Mouse (Mus musculus): Measurements from ENCODE around the gene AA986860. TPM values are rescaled to one million over a fixed set of nuclear protein-coding genes. Genes with fewer than 3 reads are reported as not detected.

AA986860 gene
- polyA plus RNA-seq, 1 experiment from 2014 or later, result 0.72 TPM

DNA sequence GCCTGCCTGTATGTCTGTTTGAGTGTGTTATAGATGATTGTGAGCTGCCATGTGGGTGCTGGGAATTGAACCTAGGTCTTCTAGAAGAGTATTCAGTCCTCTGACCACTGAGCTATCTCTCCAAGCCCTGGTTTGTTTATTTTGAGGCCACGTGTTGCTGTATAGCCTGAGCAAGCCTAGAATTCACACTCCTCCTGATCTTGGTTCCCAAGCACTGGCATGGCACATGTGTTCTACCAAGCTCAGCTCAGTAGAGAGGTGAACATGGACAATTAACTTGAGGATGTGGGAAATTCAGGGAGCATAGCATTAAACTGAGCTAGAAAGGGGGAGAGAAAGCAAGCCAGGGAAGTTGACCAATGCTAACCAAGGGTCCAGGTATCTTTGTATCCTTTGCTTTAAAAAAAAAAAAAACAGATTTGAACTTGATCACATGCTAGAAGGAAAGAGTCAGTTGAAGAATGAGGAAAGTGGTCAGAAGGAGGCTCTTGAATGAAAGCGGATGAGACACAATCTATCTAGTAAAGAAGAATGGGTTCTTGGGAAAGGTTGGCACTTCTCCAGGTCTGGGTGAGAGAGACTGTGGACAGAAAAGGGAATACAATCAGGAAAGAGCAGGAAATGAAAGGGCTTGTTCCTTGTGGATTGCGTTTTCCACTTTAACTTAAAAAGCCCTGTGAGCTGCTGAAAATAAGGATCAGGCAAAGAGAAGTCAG lies 30.4 kb downstream of the AA986860 start:
- Histone ChIP-seq H3K27me3 (replicated peaks; ENCODE audit: low read depth, poor library complexity, severe bottlenecking) (no peaks in the 10 kb centered on the region), H3K4me1 (no peaks in the 10 kb centered on the region), H3K9me3 (no peaks in the 10 kb centered on the region), H3K4me3 (no peak overlapping the region), H3K36me3 (replicated peaks) (no peaks in the 10 kb centered on the region), H3K27ac (replicated peaks) (no peak overlapping the region)
- no peak for DNase-seq (ENCODE audit: low spot score)
- WGBS, result 87% methylated on average over 3 of the region's 3 CpGs

DNA sequence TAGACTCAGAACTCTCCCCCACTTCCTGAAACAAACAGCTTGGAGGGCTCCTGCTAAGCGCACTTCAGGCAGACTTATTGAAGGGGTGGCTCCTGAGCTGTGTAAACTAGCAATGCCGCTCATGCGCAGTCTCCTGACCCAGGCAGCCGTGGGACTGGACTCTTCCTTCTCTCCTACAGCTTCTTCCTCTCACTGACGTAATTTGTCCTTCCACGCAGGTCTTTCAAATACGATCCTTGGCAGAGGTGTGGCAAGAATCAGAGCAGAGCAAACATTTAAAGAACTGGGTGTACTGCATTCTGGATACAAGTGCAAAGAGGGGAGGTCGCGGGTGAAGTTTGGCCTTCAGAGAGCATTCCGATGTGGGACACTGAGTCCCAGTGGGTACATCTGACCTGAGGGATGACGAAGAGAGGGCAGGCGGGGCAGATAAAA lies 32.3 kb downstream of the AA986860 start:
- 86% methylated on average over 12 of the region's 12 CpGs for WGBS
- Histone ChIP-seq H3K9me3 (no peaks in the 10 kb centered on the region), H3K4me3 (no peak overlapping the region), H3K27me3 (replicated peaks; ENCODE audit: low read depth, poor library complexity, severe bottlenecking) (no peaks in the 10 kb centered on the region), H3K36me3 (replicated peaks) (no peaks in the 10 kb centered on the region), H3K27ac (replicated peaks) (no peak overlapping the region), H3K4me1 (no peaks in the 10 kb centered on the region)
- DNase-seq (ENCODE audit: low spot score), result no peak

DNA sequence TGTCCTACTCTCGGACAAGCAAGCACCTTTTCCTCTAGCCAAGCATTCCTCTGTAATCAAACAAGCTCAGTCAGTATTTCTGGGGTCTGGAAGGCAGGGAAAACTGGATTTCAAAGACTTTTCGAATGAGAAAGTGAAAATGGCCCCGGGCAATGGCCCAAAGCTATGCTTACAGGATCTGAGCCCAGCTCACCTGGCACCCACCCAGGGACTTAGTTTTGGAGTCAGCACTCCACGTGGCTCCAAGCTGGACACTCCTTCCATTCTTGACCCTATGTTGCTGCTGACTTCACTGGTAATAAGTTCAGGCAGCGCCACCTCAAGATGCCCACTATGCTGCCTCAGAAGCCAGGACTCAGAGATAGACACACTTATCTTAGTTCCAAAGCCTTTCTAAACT lies 35.3 kb downstream of the AA986860 start:
- 82% methylated on average over 5 of the region's 5 CpGs for WGBS

DNA sequence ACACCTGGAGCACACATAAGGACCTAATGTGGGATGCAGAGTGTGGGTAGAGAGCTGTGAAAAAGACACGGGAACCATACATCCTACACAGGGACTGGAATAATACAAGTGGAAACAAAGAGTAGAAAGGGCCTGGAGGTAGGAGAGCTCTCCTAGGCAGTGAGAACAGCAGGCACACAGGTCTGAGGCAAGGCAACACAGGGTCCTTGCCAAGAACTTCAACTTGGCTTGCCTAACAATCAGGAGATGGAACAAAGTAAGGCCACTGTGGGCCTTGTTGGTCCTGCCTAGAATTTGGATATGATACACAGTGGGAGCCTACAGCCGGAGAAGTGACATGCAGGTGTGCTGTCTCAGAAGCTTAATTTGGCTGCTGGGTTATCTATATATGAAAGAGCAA lies 38.1 kb downstream of the AA986860 start:
- no peak for DNase-seq (ENCODE audit: low spot score)
- 90% methylated on average over 2 of the region's 2 CpGs for WGBS
- Histone ChIP-seq H3K4me3 (no peak overlapping the region), H3K9me3 (no peaks in the 10 kb centered on the region), H3K27me3 (replicated peaks; ENCODE audit: low read depth, poor library complexity, severe bottlenecking) (no peaks in the 10 kb centered on the region), H3K4me1 (no peaks in the 10 kb centered on the region), H3K27ac (replicated peaks) (no peak overlapping the region), H3K36me3 (replicated peaks) (no peaks in the 10 kb centered on the region)

More for the DNA sequence above, 35.3 kb downstream of the AA986860 start:
- Histone ChIP-seq H3K27me3 (replicated peaks; ENCODE audit: low read depth, poor library complexity, severe bottlenecking) (no peaks in the 10 kb centered on the region), H3K4me1 (no peaks in the 10 kb centered on the region), H3K9me3 (no peaks in the 10 kb centered on the region), H3K27ac (replicated peaks) (no peak overlapping the region), H3K4me3 (no peak overlapping the region), H3K36me3 (replicated peaks) (no peaks in the 10 kb centered on the region)
- DNase-seq (ENCODE audit: low spot score), result no peak

- DNase-seq (ENCODE audit: low spot score), result no peak
- 83% methylated on average over 4 of the region's 4 CpGs for WGBS
These were observed 38.7 kb downstream of the AA986860 start for GRCm38 (mm10) chr1:130770487-130770886.

DNA sequence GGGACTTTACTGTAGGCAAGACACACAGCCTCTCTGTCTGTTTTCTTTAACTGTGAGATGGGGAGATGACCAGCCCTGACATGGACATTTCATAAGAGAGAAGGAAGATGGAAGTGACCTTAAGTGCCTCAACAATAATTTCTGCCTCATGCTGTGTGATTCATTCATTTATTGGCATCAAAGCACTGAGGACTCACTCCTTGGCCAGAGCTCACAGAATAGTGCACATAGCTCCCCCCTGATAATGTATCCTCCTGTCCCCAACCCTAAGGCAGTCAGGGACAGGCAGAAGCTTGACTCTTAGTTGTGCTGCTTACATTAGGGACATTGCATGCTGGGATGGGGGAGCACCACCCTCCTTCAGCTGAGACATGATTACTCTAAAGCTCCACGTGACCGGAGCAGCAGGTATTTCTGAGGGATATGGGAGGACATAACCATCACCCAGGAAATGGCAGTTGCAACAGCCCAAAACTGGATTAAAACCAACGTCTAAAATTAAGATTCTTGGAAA lies 39.3 kb downstream of the AA986860 start:
- no peaks in the 10 kb centered on the region for H3K27me3 ChIP-seq (replicated peaks; ENCODE audit: low read depth, poor library complexity, severe bottlenecking)
- DNase-seq (ENCODE audit: low spot score), result no peak
- H3K4me1 ChIP-seq, result no peaks in the 10 kb centered on the region
- no peaks in the 10 kb centered on the region for H3K9me3 ChIP-seq
- H3K27ac ChIP-seq (replicated peaks), result no peak overlapping the region
- WGBS, result 75% methylated on average over 3 of the region's 3 CpGs
- no peaks in the 10 kb centered on the region for H3K36me3 ChIP-seq (replicated peaks)
- no peak overlapping the region for H3K4me3 ChIP-seq

More at GRCm38 (mm10) chr1:130770487-130770886, 38.7 kb downstream of the AA986860 start:
- Histone ChIP-seq H3K4me1 (no peaks in the 10 kb centered on the region), H3K27me3 (replicated peaks; ENCODE audit: low read depth, poor library complexity, severe bottlenecking) (no peaks in the 10 kb centered on the region), H3K27ac (replicated peaks) (no peak overlapping the region), H3K4me3 (no peak overlapping the region), H3K9me3 (no peaks in the 10 kb centered on the region), H3K36me3 (replicated peaks) (no peaks in the 10 kb centered on the region)

- Histone ChIP-seq H3K9me3 (no peaks in the 10 kb centered on the region), H3K4me3 (no peak overlapping the region), H3K4me1 (no peaks in the 10 kb centered on the region), H3K27me3 (replicated peaks; ENCODE audit: low read depth, poor library complexity, severe bottlenecking) (no peaks in the 10 kb centered on the region), H3K27ac (replicated peaks) (no peak overlapping the region), H3K36me3 (replicated peaks) (no peaks in the 10 kb centered on the region)
- DNase-seq (ENCODE audit: low spot score), result no peak
- WGBS, result 74% methylated on average over 2 of the region's 2 CpGs
These were observed 43.5 kb downstream of the AA986860 start for GRCm38 (mm10) chr1:130775234-130775633.

DNA sequence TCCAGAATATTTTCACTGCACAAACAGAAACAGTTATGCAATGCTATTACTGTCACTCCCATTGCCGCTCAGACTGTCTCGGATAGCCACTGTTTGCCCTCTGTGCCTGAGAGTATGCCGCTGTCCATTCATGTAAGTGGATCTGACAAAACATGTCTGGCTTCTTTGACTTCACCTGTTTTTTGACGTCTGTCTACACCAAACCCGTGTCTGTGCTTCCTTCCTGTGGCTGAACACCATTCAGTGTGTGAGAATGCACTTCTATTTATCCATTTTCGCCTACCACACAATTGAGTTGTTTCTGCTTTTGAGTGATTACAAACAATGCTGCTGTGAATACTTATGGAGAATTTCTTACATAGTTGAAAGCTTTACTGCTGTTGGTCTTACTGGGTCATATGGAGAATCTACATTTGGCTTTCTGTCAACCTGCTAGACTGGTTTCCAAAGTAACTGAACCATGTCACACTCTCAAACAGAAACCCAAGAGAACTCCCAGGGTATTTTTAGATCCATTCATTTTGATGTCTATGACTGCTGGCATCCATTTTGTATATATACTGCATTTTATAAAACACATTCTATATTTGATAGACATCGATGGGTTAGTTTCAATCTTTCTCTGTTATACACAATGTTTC lies 44.0 kb downstream of the AA986860 start:
- H3K27me3 ChIP-seq (replicated peaks; ENCODE audit: low read depth, poor library complexity, severe bottlenecking), result no peaks in the 10 kb centered on the region
- H3K27ac ChIP-seq (replicated peaks), result no peak overlapping the region
- H3K4me3 ChIP-seq, result no peak overlapping the region
- H3K9me3 ChIP-seq, result no peaks in the 10 kb centered on the region
- WGBS, result 81% methylated on average over 7 of the region's 7 CpGs
- H3K36me3 ChIP-seq (replicated peaks), result no peaks in the 10 kb centered on the region
- H3K4me1 ChIP-seq, result no peaks in the 10 kb centered on the region
- no peak for DNase-seq (ENCODE audit: low spot score)

DNA sequence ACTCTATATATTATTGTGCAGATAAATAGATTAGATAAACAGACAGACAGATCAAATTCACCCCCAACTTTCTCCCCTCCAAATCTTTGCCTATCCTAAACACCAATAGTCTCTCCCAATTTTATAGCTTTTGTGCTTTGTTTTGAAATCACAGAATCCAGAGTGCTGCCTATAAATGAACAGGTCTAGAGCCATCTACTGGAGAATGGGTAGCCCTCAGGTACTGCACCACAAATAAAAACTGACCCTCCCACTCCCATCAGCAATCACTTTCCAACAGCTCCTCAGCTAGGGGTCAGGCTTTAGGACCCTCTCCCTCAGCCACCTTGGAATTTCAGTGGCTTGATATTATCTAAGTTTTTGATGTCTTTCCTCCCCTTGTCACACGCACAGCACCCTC lies 44.9 kb downstream of the AA986860 start:
- H3K4me1 ChIP-seq, result no peaks in the 10 kb centered on the region
- H3K27me3 ChIP-seq (replicated peaks; ENCODE audit: low read depth, poor library complexity, severe bottlenecking), result no peaks in the 10 kb centered on the region
- no peaks in the 10 kb centered on the region for H3K36me3 ChIP-seq (replicated peaks)
- no peak overlapping the region for H3K27ac ChIP-seq (replicated peaks)
- WGBS, result 78% methylated on average over 1 of the region's 1 CpGs
- H3K4me3 ChIP-seq, result no peak overlapping the region
- H3K9me3 ChIP-seq, result no peaks in the 10 kb centered on the region
- DNase-seq (ENCODE audit: low spot score), result no peak

- Histone ChIP-seq H3K27me3 (replicated peaks; ENCODE audit: low read depth, poor library complexity, severe bottlenecking) (no peaks in the 10 kb centered on the region), H3K27ac (replicated peaks) (no peak overlapping the region), H3K4me1 (no peaks in the 10 kb centered on the region), H3K4me3 (no peak overlapping the region), H3K36me3 (replicated peaks) (no peaks in the 10 kb centered on the region), H3K9me3 (no peaks in the 10 kb centered on the region)
- WGBS, result 90% methylated on average over 3 of the region's 3 CpGs
- DNase-seq (ENCODE audit: low spot score), result no peak
These were observed 48.1 kb downstream of the AA986860 start for GRCm38 (mm10) chr1:130779867-130780266.

DNA sequence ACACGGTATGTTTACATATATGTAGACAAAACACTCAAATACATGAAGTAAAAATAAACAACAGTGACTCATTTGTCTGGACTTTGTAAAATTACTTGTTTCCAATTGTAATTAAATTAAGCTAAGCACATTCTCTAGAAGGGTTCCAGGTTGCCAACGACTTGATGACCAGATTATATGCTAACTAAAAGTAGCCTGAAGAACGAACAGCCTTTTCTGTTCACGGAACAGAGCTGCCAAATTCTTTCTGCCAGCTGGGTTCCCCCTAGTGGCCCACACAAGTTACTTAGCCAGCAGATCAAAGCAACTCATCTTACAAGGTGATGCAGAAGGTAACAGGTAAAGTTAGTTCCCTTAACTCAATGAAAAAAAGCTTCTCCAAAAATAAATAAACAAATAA lies 52.3 kb downstream of the AA986860 start:
- no peaks in the 10 kb centered on the region for H3K27me3 ChIP-seq (replicated peaks; ENCODE audit: low read depth, poor library complexity, severe bottlenecking)
- no peak overlapping the region for H3K27ac ChIP-seq (replicated peaks)

DNA sequence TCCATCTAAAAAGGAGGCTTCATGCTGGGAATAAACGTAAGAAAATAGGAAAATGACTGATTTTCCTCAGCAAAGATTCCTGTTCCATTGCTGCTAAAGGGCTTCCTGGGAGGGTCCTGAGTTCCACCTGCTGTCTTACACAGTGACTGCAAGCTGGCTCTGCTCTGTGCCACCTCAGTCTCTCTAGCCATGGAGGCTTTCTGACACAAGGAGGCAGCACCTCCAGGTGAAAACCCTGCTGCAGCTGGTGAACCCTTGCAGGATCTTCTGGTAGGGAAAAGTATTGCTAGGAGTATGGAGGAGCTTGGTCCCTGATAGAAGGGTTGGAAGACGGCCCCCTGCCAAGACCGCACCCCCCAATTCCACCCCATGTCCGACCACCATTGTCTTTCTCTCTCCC lies 55.2 kb downstream of the AA986860 start:
- no peak overlapping the region for H3K4me3 ChIP-seq
- 47% methylated on average over 4 of the region's 4 CpGs for WGBS
- H3K27ac ChIP-seq (replicated peaks), result no peak overlapping the region

More for the DNA sequence above, 52.3 kb downstream of the AA986860 start:
- Histone ChIP-seq H3K9me3 (no peaks in the 10 kb centered on the region), H3K36me3 (replicated peaks) (no peaks in the 10 kb centered on the region), H3K4me1 (no peaks in the 10 kb centered on the region), H3K4me3 (no peak overlapping the region)
- WGBS, result 37% methylated on average over 4 of the region's 4 CpGs
- no peak for DNase-seq (ENCODE audit: low spot score)

More for the DNA sequence above, 55.2 kb downstream of the AA986860 start:
- Histone ChIP-seq H3K9me3 (0 out of 2 replicates have a peak, but pooled peaks cover 1% of the 10 kb centered on the region), H3K27me3 (replicated peaks; ENCODE audit: low read depth, poor library complexity, severe bottlenecking) (no peaks in the 10 kb centered on the region), H3K36me3 (replicated peaks) (no peaks in the 10 kb centered on the region), H3K4me1 (peaks cover 5% of the 10 kb centered on the region; the same call in 1 of the 2 replicates)
- DNase-seq (ENCODE audit: low spot score), result no peak

Data from embryonic facial prominence, embryonic 10.5 days (tissue).